Mouse (Mus musculus) limb, embryonic 11.5 days (tissue): ENCODE results near the gene Rbks. TPM values are rescaled to one million over a fixed set of nuclear protein-coding genes. Genes with fewer than 3 reads are reported as not detected.
A peak's percentile ranks its signal among the peaks of the same experiment; 100 is the strongest.

Source experiments
- ATAC-seq: fragments of 200-750 bp; cut with Nextera tagmentation; 2 replicates; pipeline ENCODE4 v1.8.0; 2017; ENCODE audit warnings: low read depth; ENCODE audit not compliant: insufficient number of reproducible peaks, low FRiP score, low TSS enrichment
- DNase-seq: peaks from one replicate; pipeline ENCODE4 v3.0.0-alpha.2; 2015; ENCODE audit warnings: low spot score
- H3K27ac ChIP-seq: fragments of 300-500 bp; sonication (generic); replicated peaks from 2 replicates; pipeline ENCODE4 v1.5.1; 2014; ENCODE audit warnings: low read depth, mild to moderate bottlenecking, low read length
- H3K27me3 ChIP-seq: fragments of 300-500 bp; sonication (generic); 2 replicates; pipeline ENCODE4 v1.6.1; 2014; ENCODE audit warnings: mild to moderate bottlenecking, low read length, mixed read lengths; ENCODE audit not compliant: control insufficient read depth, insufficient read depth
- H3K36me3 ChIP-seq: fragments of 300-500 bp; sonication (generic); 2 replicates; pipeline ENCODE4 v1.6.1; 2014; ENCODE audit warnings: mild to moderate bottlenecking, low read length, moderate library complexity, mixed read lengths; ENCODE audit not compliant: control insufficient read depth, insufficient read depth
- H3K4me1 ChIP-seq: fragments of 300-500 bp; sonication (generic); 2 replicates; pipeline ENCODE4 v1.6.1; 2014; ENCODE audit warnings: low read length, mixed read lengths; ENCODE audit not compliant: control insufficient read depth, insufficient read depth
- H3K4me2 ChIP-seq: fragments of 300-500 bp; sonication (generic); 2 replicates; pipeline ENCODE4 v1.6.1; 2014; ENCODE audit warnings: low read depth, mild to moderate bottlenecking, moderate library complexity; ENCODE audit not compliant: severe bottlenecking
- H3K4me3 ChIP-seq: fragments of 300-500 bp; sonication (generic); 2 replicates; pipeline ENCODE4 v1.5.1; 2014; ENCODE audit warnings: low read depth, low read length
- H3K9ac ChIP-seq: fragments of 300-500 bp; sonication (generic); 2 replicates; pipeline ENCODE4 v1.6.1; 2014; ENCODE audit warnings: mild to moderate bottlenecking, low read length
- H3K9me3 ChIP-seq: fragments of 300-500 bp; sonication (generic); 2 replicates; pipeline ENCODE4 v1.6.1; 2016; ENCODE audit warnings: low read length; ENCODE audit not compliant: control insufficient read depth
- WGBS: fragments of 180-500 bp; shearing (Covaris S2); extraction: QIAGEN DNeasy Blood & Tissue Kit; methylation state at CpG from one replicate; pipeline ENCODE4 v1.1.7; 2014; 5-methylcytosine and 5-hydroxymethylcytosine counted together
- polyA plus RNA-seq: library from polyadenylated mRNA; unstranded; fragments of >200 nt; fragmentation: Nextera tagmentation; extraction: Ambion mirVana; gene quantifications from 2 replicates; pipeline ENCODE4 v1.2.1, GENCODE M21; 2014

Rbks gene
- polyA plus RNA-seq, 1 experiment from 2014 or later, result 2.8 TPM

GRCm38 (mm10) chr5:31713841-31714264 lies 16.4 kb upstream of the Rbks start:
- no peak overlapping the region for H3K4me3 ChIP-seq
- H3K4me2 ChIP-seq, result no peak overlapping the region
- 67% methylated on average over 5 of the region's 5 CpGs for WGBS

GRCm38 (mm10) chr5:31713280-31713711 lies 15.9 kb upstream of the Rbks start:
- Histone ChIP-seq H3K4me2 (no peak overlapping the region), H3K4me1 (no peaks in the 10 kb centered on the region), H3K36me3 (no peaks in the 10 kb centered on the region), H3K9ac (no peak overlapping the region), H3K4me3 (no peak overlapping the region), H3K9me3 (no peaks in the 10 kb centered on the region), H3K27me3 (no peaks in the 10 kb centered on the region), H3K27ac (no peak overlapping the region)
- ATAC-seq, result no peak
- no peak for DNase-seq
- WGBS, result 92% methylated on average over 2 of the region's 2 CpGs

More at GRCm38 (mm10) chr5:31713841-31714264, 16.4 kb upstream of the Rbks start:
- Histone ChIP-seq H3K4me1 (no peaks in the 10 kb centered on the region), H3K27ac (no peak overlapping the region), H3K9ac (no peak overlapping the region), H3K36me3 (no peaks in the 10 kb centered on the region), H3K27me3 (no peaks in the 10 kb centered on the region), H3K9me3 (no peaks in the 10 kb centered on the region)
- ATAC-seq (no peak), DNase-seq (no peak)

GRCm38 (mm10) chr5:31709389-31709788 lies 12.0 kb upstream of the Rbks start:
- H3K9ac ChIP-seq, result no peak overlapping the region
- H3K4me3 ChIP-seq, result no peak overlapping the region
- H3K27me3 ChIP-seq, result no peaks in the 10 kb centered on the region
- no peaks in the 10 kb centered on the region for H3K9me3 ChIP-seq
- no peak overlapping the region for H3K4me2 ChIP-seq
- H3K36me3 ChIP-seq, result no peaks in the 10 kb centered on the region
- WGBS, result 70% methylated on average over 1 of the region's 1 CpGs
- no peaks in the 10 kb centered on the region for H3K4me1 ChIP-seq
- no peak for DNase-seq
- no peak for ATAC-seq
- H3K27ac ChIP-seq, result no peak overlapping the region

- Histone ChIP-seq H3K27ac (no peak overlapping the region), H3K4me2 (no peak overlapping the region), H3K4me3 (no peak overlapping the region), H3K9me3 (no peaks in the 10 kb centered on the region), H3K4me1 (no peaks in the 10 kb centered on the region), H3K27me3 (no peaks in the 10 kb centered on the region), H3K9ac (no peak overlapping the region), H3K36me3 (no peaks in the 10 kb centered on the region)
- 87% methylated on average over 4 of the region's 4 CpGs for WGBS
- ATAC-seq, result no peak
- DNase-seq, result no peak
These were observed 9.4 kb upstream of the Rbks start for GRCm38 (mm10) chr5:31706826-31707225.

- Histone ChIP-seq H3K9me3 (no peaks in the 10 kb centered on the region), H3K27me3 (no peaks in the 10 kb centered on the region), H3K4me2 (no peak overlapping the region), H3K4me3 (no peak overlapping the region), H3K36me3 (no peaks in the 10 kb centered on the region), H3K27ac (no peak overlapping the region), H3K4me1 (no peaks in the 10 kb centered on the region), H3K9ac (no peak overlapping the region)
- no peak for ATAC-seq
- no peak for DNase-seq
- 83% methylated on average over 5 of the region's 5 CpGs for WGBS
These were observed 7.5 kb upstream of the Rbks start for GRCm38 (mm10) chr5:31704971-31705370.

GRCm38 (mm10) chr5:31699397-31699796 lies 2.0 kb upstream of the Rbks start:
- Histone ChIP-seq H3K4me1 (no peaks in the 10 kb centered on the region), H3K4me2 (no peak overlapping the region), H3K27ac (no peak overlapping the region), H3K4me3 (no peak overlapping the region), H3K9ac (no peak overlapping the region), H3K27me3 (no peaks in the 10 kb centered on the region), H3K9me3 (no peaks in the 10 kb centered on the region), H3K36me3 (no peaks in the 10 kb centered on the region)
- ATAC-seq, result no peak
- DNase-seq, result no peak

- DNase-seq (no peak), ATAC-seq (no peak)
- H3K4me3 ChIP-seq, result no peak overlapping the region
- H3K27me3 ChIP-seq, result no peaks in the 10 kb centered on the region
- no peaks in the 10 kb centered on the region for H3K4me1 ChIP-seq
- no peak overlapping the region for H3K9ac ChIP-seq
- no peak overlapping the region for H3K4me2 ChIP-seq
- 50% methylated on average over 4 of the region's 4 CpGs for WGBS
- no peaks in the 10 kb centered on the region for H3K9me3 ChIP-seq
- no peaks in the 10 kb centered on the region for H3K36me3 ChIP-seq
- no peak overlapping the region for H3K27ac ChIP-seq
These were observed 1.5 kb upstream of the Rbks start for GRCm38 (mm10) chr5:31698931-31699330.

- peak; percentile 83 for DNase-seq
- H3K9me3 ChIP-seq, result no peaks in the 10 kb centered on the region
- peak overlapping the region; percentile 73 for H3K9ac ChIP-seq
- 7% methylated on average over 16 of the region's 16 CpGs for WGBS
- no peaks in the 10 kb centered on the region for H3K27me3 ChIP-seq
- peak overlapping the region; percentile 80 for H3K4me3 ChIP-seq
- no peaks in the 10 kb centered on the region for H3K4me1 ChIP-seq
- peak overlapping the region; percentile 66 for H3K4me2 ChIP-seq
- ATAC-seq, result peak; percentile 42; the same call in 1 of the 2 replicates
- H3K27ac ChIP-seq, result peak overlapping the region; percentile 61; the same call in 1 of the 2 replicates
- H3K36me3 ChIP-seq, result no peaks in the 10 kb centered on the region
These were observed 885 bp upstream of the Rbks start for GRCm38 (mm10) chr5:31698297-31698726.

GRCm38 (mm10) chr5:31697644-31698296 lies 343 bp upstream of the Rbks start, which contains the start of gene Babam2:
TSS of gene Babam2 (plus strand) at chr5:31697684.
- peak; percentile 95 for ATAC-seq
- H3K4me3 ChIP-seq, result peak within 1 kb of the TSS; percentile 80
- H3K4me1 ChIP-seq, result no peaks in the 10 kb centered on the region
- H3K36me3 ChIP-seq, result no peaks in the 10 kb centered on the region
- H3K27me3 ChIP-seq, result no peaks in the 10 kb centered on the region
- no peaks in the 10 kb centered on the region for H3K9me3 ChIP-seq
- H3K9ac ChIP-seq, result peak within 1 kb of the TSS; percentile 73
- peak within 1 kb of the TSS; percentile 66 for H3K4me2 ChIP-seq
- H3K27ac ChIP-seq, result peak within 1 kb of the TSS; percentile 61
- WGBS, result under 1% methylated on average over 71 of the region's 71 CpGs
- DNase-seq, result peak; percentile 94
